Mouse (Mus musculus) liver, embryonic 16.5 days (tissue): ENCODE data around the gene D8Ertd738e. TPM values are rescaled to one million over a fixed set of nuclear protein-coding genes. Genes with fewer than 3 reads are reported as not detected.

ENCODE experiments used
- ATAC-seq: fragments of 200-750 bp; cut with Nextera tagmentation; 2 replicates; pipeline ENCODE4 v1.8.0; 2017; ENCODE audit warnings: low read depth, mild to moderate bottlenecking, moderate number of reproducible peaks, moderate library complexity
- H3K27ac ChIP-seq: fragments of 300-500 bp; sonication (generic); 2 replicates; pipeline ENCODE4 v1.5.1; 2014; ENCODE audit warnings: mild to moderate bottlenecking, low read length
- H3K27me3 ChIP-seq: fragments of 300-500 bp; sonication (generic); 2 replicates; pipeline ENCODE4 v1.6.1; 2014; ENCODE audit warnings: low read depth, low read length, mixed read lengths; ENCODE audit not compliant: control insufficient read depth, insufficient read depth
- H3K36me3 ChIP-seq: fragments of 300-500 bp; sonication (generic); 2 replicates; pipeline ENCODE4 v1.6.1; 2014; ENCODE audit warnings: mild to moderate bottlenecking; ENCODE audit not compliant: control insufficient read depth, insufficient read depth
- H3K4me1 ChIP-seq: fragments of 300-500 bp; sonication (generic); 2 replicates; pipeline ENCODE4 v1.6.1; 2014; ENCODE audit warnings: low read depth, low read length, mixed read lengths; ENCODE audit not compliant: control insufficient read depth
- H3K4me2 ChIP-seq: fragments of 300-500 bp; sonication (generic); 2 replicates; pipeline ENCODE4 v1.6.1; 2014; ENCODE audit warnings: low read depth, low read length, mixed read lengths
- H3K4me3 ChIP-seq: fragments of 300-500 bp; sonication (generic); 2 replicates; pipeline ENCODE4 v1.5.1; 2014; ENCODE audit warnings: low read depth, mild to moderate bottlenecking, low read length
- H3K9ac ChIP-seq: fragments of 300-500 bp; sonication (generic); 2 replicates; pipeline ENCODE4 v1.6.1; 2014; ENCODE audit warnings: low read depth, low read length
- H3K9me3 ChIP-seq: fragments of 300-500 bp; sonication (generic); replicated peaks from 2 replicates; pipeline ENCODE4 v1.6.1; 2016; ENCODE audit warnings: low read length; ENCODE audit not compliant: control insufficient read depth
- WGBS: fragments of 180-500 bp; shearing (Covaris S2); extraction: QIAGEN DNeasy Blood & Tissue Kit; methylation state at CpG from one replicate; pipeline ENCODE4 v1.1.7; 2014; ENCODE audit not compliant: insufficient replicate concordance; 5-methylcytosine and 5-hydroxymethylcytosine counted together
- polyA plus RNA-seq: library from polyadenylated mRNA; unstranded; fragments of >200 nt; fragmentation: Nextera tagmentation; extraction: Ambion mirVana; gene quantifications from 2 replicates; pipeline ENCODE4 v1.2.1, GENCODE M21; 2015

D8Ertd738e gene
- polyA plus RNA-seq, 1 experiment from 2014 or later, result 175 TPM

GRCm38 (mm10) chr8:84237542-84238229 lies 11.8 kb downstream of the D8Ertd738e start:
- H3K9me3 ChIP-seq, result no peaks in the 10 kb centered on the region
- peak overlapping the region; percentile 96 for H3K4me2 ChIP-seq
- H3K4me1 ChIP-seq, result peaks cover 18% of the 10 kb centered on the region
- peak overlapping the region; percentile 81 for H3K27ac ChIP-seq
- H3K4me3 ChIP-seq, result peak overlapping the region; percentile 82
- WGBS, result 15% methylated on average over 19 of the region's 19 CpGs
- no peaks in the 10 kb centered on the region for H3K27me3 ChIP-seq
- no peaks in the 10 kb centered on the region for H3K36me3 ChIP-seq
- peak overlapping the region; percentile 78 for H3K9ac ChIP-seq
- no peak for ATAC-seq

- WGBS, result 2% methylated on average over 35 of the region's 35 CpGs
- Histone ChIP-seq H3K27ac (peak within 1 kb of the TSS; percentile 81), H3K27me3 (no peaks in the 10 kb centered on the region), H3K9me3 (no peaks in the 10 kb centered on the region), H3K4me1 (peaks cover 18% of the 10 kb centered on the region), H3K4me2 (peak within 1 kb of the TSS; percentile 96), H3K9ac (peak within 1 kb of the TSS; percentile 97), H3K4me3 (peak within 1 kb of the TSS; percentile 88), H3K36me3 (no peaks in the 10 kb centered on the region)
- ATAC-seq, result peak; percentile 99
Measured at GRCm38 (mm10) chr8:84236998-84237473, 12.5 kb downstream of the D8Ertd738e start, which contains the start of gene Zswim4. TSS of gene Zswim4 (minus strand) at chr8:84237055.

- Histone ChIP-seq H3K27me3 (no peaks in the 10 kb centered on the region), H3K4me3 (peak overlapping the region; percentile 88), H3K36me3 (no peaks in the 10 kb centered on the region), H3K9ac (peak overlapping the region; percentile 97), H3K4me1 (peaks cover 18% of the 10 kb centered on the region), H3K9me3 (no peaks in the 10 kb centered on the region), H3K4me2 (peak overlapping the region; percentile 93), H3K27ac (peak overlapping the region; percentile 62)
- ATAC-seq, result no peak
- 0% methylated on average over 25 of the region's 30 CpGs for WGBS
Measured at GRCm38 (mm10) chr8:84236410-84236997, 13.0 kb downstream of the D8Ertd738e start.

GRCm38 (mm10) chr8:84235746-84236409 lies 13.6 kb downstream of the D8Ertd738e start:
- WGBS, result 26% methylated on average over 10 of the region's 10 CpGs

GRCm38 (mm10) chr8:84233055-84233454 lies 16.5 kb downstream of the D8Ertd738e start:
- Histone ChIP-seq H3K27ac (no peak overlapping the region), H3K4me1 (peaks cover 17% of the 10 kb centered on the region), H3K4me2 (no peak overlapping the region), H3K9me3 (no peaks in the 10 kb centered on the region), H3K9ac (no peak overlapping the region), H3K27me3 (no peaks in the 10 kb centered on the region), H3K36me3 (no peaks in the 10 kb centered on the region), H3K4me3 (no peak overlapping the region)
- no peak for ATAC-seq
- 70% methylated on average over 2 of the region's 2 CpGs for WGBS

More at GRCm38 (mm10) chr8:84235746-84236409, 13.6 kb downstream of the D8Ertd738e start:
- Histone ChIP-seq H3K4me2 (peak overlapping the region; percentile 93), H3K36me3 (no peaks in the 10 kb centered on the region), H3K4me1 (peaks cover 18% of the 10 kb centered on the region), H3K4me3 (peak overlapping the region; percentile 88), H3K9ac (peak overlapping the region; percentile 97), H3K27me3 (no peaks in the 10 kb centered on the region), H3K27ac (peak overlapping the region; percentile 62; the same call in 1 of the 2 replicates), H3K9me3 (no peaks in the 10 kb centered on the region)
- no peak for ATAC-seq

- H3K4me2 ChIP-seq, result no peak overlapping the region
- no peaks in the 10 kb centered on the region for H3K36me3 ChIP-seq
- no peak overlapping the region for H3K27ac ChIP-seq
- 67% methylated on average over 17 of the region's 17 CpGs for WGBS
- no peak overlapping the region for H3K9ac ChIP-seq
- no peaks in the 10 kb centered on the region for H3K27me3 ChIP-seq
- H3K4me3 ChIP-seq, result no peak overlapping the region
- peaks cover 4% of the 10 kb centered on the region for H3K4me1 ChIP-seq
- no peak for ATAC-seq
- no peaks in the 10 kb centered on the region for H3K9me3 ChIP-seq
Measured at GRCm38 (mm10) chr8:84230735-84231134, 18.8 kb downstream of the D8Ertd738e start.

- H3K27ac ChIP-seq, result no peak overlapping the region
- no peak overlapping the region for H3K4me2 ChIP-seq
- H3K9ac ChIP-seq, result no peak overlapping the region
- WGBS, result 73% methylated on average over 21 of the region's 21 CpGs
- peaks cover 5% of the 10 kb centered on the region for H3K4me1 ChIP-seq
- H3K9me3 ChIP-seq, result no peaks in the 10 kb centered on the region
- no peaks in the 10 kb centered on the region for H3K36me3 ChIP-seq
- no peak for ATAC-seq
- H3K27me3 ChIP-seq, result no peaks in the 10 kb centered on the region
- no peak overlapping the region for H3K4me3 ChIP-seq
Measured at GRCm38 (mm10) chr8:84223322-84224029, 26.0 kb downstream of the D8Ertd738e start.

GRCm38 (mm10) chr8:84222566-84223165 lies 26.9 kb downstream of the D8Ertd738e start:
- Histone ChIP-seq H3K36me3 (no peaks in the 10 kb centered on the region), H3K4me1 (peaks cover 5% of the 10 kb centered on the region), H3K27me3 (no peaks in the 10 kb centered on the region), H3K4me2 (no peak overlapping the region), H3K9ac (no peak overlapping the region), H3K9me3 (no peaks in the 10 kb centered on the region), H3K4me3 (no peak overlapping the region), H3K27ac (peak overlapping the region; percentile 13; the same call in 1 of the 2 replicates)
- 48% methylated on average over 9 of the region's 9 CpGs for WGBS
- no peak; the same call in 1 of the 2 replicates for ATAC-seq
